Mouse (Mus musculus) lung, embryonic 16.5 days (tissue): ENCODE results near the gene Atxn1. TPM values are rescaled to one million over a fixed set of nuclear protein-coding genes. Genes with fewer than 3 reads are reported as not detected.

Experiments used
- ATAC-seq: fragments of 200-750 bp; cut with Nextera tagmentation; 2 replicates; pipeline ENCODE4 v1.8.0; 2017; ENCODE audit warnings: low read depth, mild to moderate bottlenecking, moderate library complexity
- H3K27ac ChIP-seq: fragments of 300-500 bp; sonication (generic); 2 replicates; pipeline ENCODE4 v1.5.1; 2014; ENCODE audit warnings: mild to moderate bottlenecking, control low read depth, low read length
- H3K27me3 ChIP-seq: fragments of 300-500 bp; sonication (generic); 2 replicates; pipeline ENCODE4 v1.6.1; 2014; ENCODE audit warnings: low read depth, low read length, mixed read lengths; ENCODE audit not compliant: control insufficient read depth, insufficient read depth
- H3K36me3 ChIP-seq: fragments of 300-500 bp; sonication (generic); 2 replicates; pipeline ENCODE4 v1.6.1; 2014; ENCODE audit warnings: low read length; ENCODE audit not compliant: control insufficient read depth, insufficient read depth
- H3K4me1 ChIP-seq: fragments of 300-500 bp; sonication (generic); replicated peaks from 2 replicates; pipeline ENCODE4 v1.6.1; 2014; ENCODE audit warnings: low read length, mixed read lengths; ENCODE audit not compliant: control insufficient read depth, insufficient read depth
- H3K4me2 ChIP-seq: fragments of 300-500 bp; sonication (generic); 2 replicates; pipeline ENCODE4 v1.6.1; 2014; ENCODE audit warnings: low read depth, low read length, control low read depth
- H3K4me3 ChIP-seq: fragments of 300-500 bp; sonication (generic); 2 replicates; pipeline ENCODE4 v1.5.1; 2014; ENCODE audit warnings: mild to moderate bottlenecking, low read length, control low read depth
- H3K9ac ChIP-seq: fragments of 300-500 bp; sonication (generic); 2 replicates; pipeline ENCODE4 v1.6.1; 2014; ENCODE audit warnings: low read length, control low read depth
- H3K9me3 ChIP-seq: fragments of 300-500 bp; sonication (generic); 2 replicates; pipeline ENCODE4 v1.6.1; 2016; ENCODE audit warnings: low read length; ENCODE audit not compliant: control insufficient read depth
- WGBS: fragments of 180-500 bp; shearing (Covaris S2); extraction: QIAGEN DNeasy Blood & Tissue Kit; methylation state at CpG from one replicate; pipeline ENCODE4 v1.1.7; 2014; 5-methylcytosine and 5-hydroxymethylcytosine counted together
- polyA plus RNA-seq: library from polyadenylated mRNA; unstranded; fragments of >200 nt; fragmentation: Nextera tagmentation; extraction: Ambion mirVana; gene quantifications from 2 replicates; pipeline ENCODE4 v1.2.1, GENCODE M21; 2015

Atxn1 gene
- polyA plus RNA-seq, 1 experiment from 2014 or later = 8.3 TPM

GRCm38 (mm10) chr13:45751231-45751630 is 213.6 kb downstream of the Atxn1 start:
- H3K4me1 ChIP-seq = peaks cover 16% of the 10 kb centered on the region
- no peaks in the 10 kb centered on the region for H3K27me3 ChIP-seq
- no peak overlapping the region for H3K4me3 ChIP-seq
- no peak overlapping the region for H3K4me2 ChIP-seq
- H3K27ac ChIP-seq = no peak overlapping the region
- no peaks in the 10 kb centered on the region for H3K9me3 ChIP-seq
- no peak overlapping the region for H3K9ac ChIP-seq
- ATAC-seq = no peak
- WGBS = 42% methylated on average over 2 of the region's 2 CpGs
- no peaks in the 10 kb centered on the region for H3K36me3 ChIP-seq

GRCm38 (mm10) chr13:45750627-45751026 is 214.2 kb downstream of the Atxn1 start:
- H3K4me3 ChIP-seq = no peak overlapping the region
- peaks cover 16% of the 10 kb centered on the region for H3K4me1 ChIP-seq
- H3K9me3 ChIP-seq = no peaks in the 10 kb centered on the region
- no peaks in the 10 kb centered on the region for H3K36me3 ChIP-seq
- H3K27me3 ChIP-seq = no peaks in the 10 kb centered on the region
- no peak overlapping the region for H3K27ac ChIP-seq
- H3K4me2 ChIP-seq = no peak overlapping the region
- WGBS = 81% methylated on average over 6 of the region's 6 CpGs
- ATAC-seq = no peak
- no peak overlapping the region for H3K9ac ChIP-seq

GRCm38 (mm10) chr13:45749937-45750336 is 214.9 kb downstream of the Atxn1 start:
- H3K27ac ChIP-seq = no peak overlapping the region
- H3K4me1 ChIP-seq = peaks cover 16% of the 10 kb centered on the region
- H3K4me3 ChIP-seq = no peak overlapping the region
- no peak overlapping the region for H3K4me2 ChIP-seq
- H3K9me3 ChIP-seq = no peaks in the 10 kb centered on the region
- 42% methylated on average over 1 of the region's 1 CpGs for WGBS
- no peaks in the 10 kb centered on the region for H3K27me3 ChIP-seq
- 0 out of 2 replicates have a peak, but pooled peaks have one; percentile 31 for ATAC-seq
- H3K36me3 ChIP-seq = no peaks in the 10 kb centered on the region
- H3K9ac ChIP-seq = no peak overlapping the region

GRCm38 (mm10) chr13:45749222-45749621 is 215.6 kb downstream of the Atxn1 start:
- no peak for ATAC-seq
- Histone ChIP-seq H3K27me3 (no peaks in the 10 kb centered on the region), H3K9me3 (no peaks in the 10 kb centered on the region), H3K4me3 (no peak overlapping the region), H3K27ac (no peak overlapping the region), H3K9ac (no peak overlapping the region), H3K4me1 (peaks cover 16% of the 10 kb centered on the region), H3K4me2 (no peak overlapping the region), H3K36me3 (no peaks in the 10 kb centered on the region)
- WGBS = 65% methylated on average over 8 of the region's 8 CpGs

- Histone ChIP-seq H3K4me3 (no peak overlapping the region), H3K9me3 (no peaks in the 10 kb centered on the region), H3K27me3 (no peaks in the 10 kb centered on the region), H3K4me2 (no peak overlapping the region), H3K9ac (no peak overlapping the region), H3K36me3 (no peaks in the 10 kb centered on the region), H3K27ac (no peak overlapping the region), H3K4me1 (peaks cover 16% of the 10 kb centered on the region)
- WGBS = 25% methylated on average over 4 of the region's 4 CpGs
- ATAC-seq = no peak
These were observed 216.1 kb downstream of the Atxn1 start for GRCm38 (mm10) chr13:45748691-45749090.

GRCm38 (mm10) chr13:45745851-45746773 is 218.7 kb downstream of the Atxn1 start:
- no peak overlapping the region for H3K27ac ChIP-seq
- no peaks in the 10 kb centered on the region for H3K9me3 ChIP-seq
- 63% methylated on average over 12 of the region's 12 CpGs for WGBS
- no peaks in the 10 kb centered on the region for H3K27me3 ChIP-seq
- peaks cover 16% of the 10 kb centered on the region for H3K4me1 ChIP-seq
- H3K36me3 ChIP-seq = no peaks in the 10 kb centered on the region
- H3K9ac ChIP-seq = no peak overlapping the region
- no peak overlapping the region for H3K4me3 ChIP-seq
- H3K4me2 ChIP-seq = no peak overlapping the region
- ATAC-seq = 0 out of 2 replicates have a peak, but pooled peaks have one; percentile 21

GRCm38 (mm10) chr13:45744803-45745432 is 219.9 kb downstream of the Atxn1 start:
- H3K27ac ChIP-seq = no peak overlapping the region
- ATAC-seq = no peak
- H3K9ac ChIP-seq = no peak overlapping the region
- H3K4me2 ChIP-seq = no peak overlapping the region
- H3K4me3 ChIP-seq = no peak overlapping the region
- peaks cover 12% of the 10 kb centered on the region for H3K4me1 ChIP-seq
- 66% methylated on average over 7 of the region's 7 CpGs for WGBS
- no peaks in the 10 kb centered on the region for H3K27me3 ChIP-seq
- no peaks in the 10 kb centered on the region for H3K9me3 ChIP-seq
- no peaks in the 10 kb centered on the region for H3K36me3 ChIP-seq

- no peaks in the 10 kb centered on the region for H3K27me3 ChIP-seq
- H3K4me1 ChIP-seq = peaks cover 8% of the 10 kb centered on the region
- H3K9ac ChIP-seq = no peak overlapping the region
- no peak overlapping the region for H3K4me3 ChIP-seq
- no peaks in the 10 kb centered on the region for H3K9me3 ChIP-seq
- H3K4me2 ChIP-seq = no peak overlapping the region
- no peaks in the 10 kb centered on the region for H3K36me3 ChIP-seq
- H3K27ac ChIP-seq = no peak overlapping the region
- ATAC-seq = no peak
- 73% methylated on average over 7 of the region's 7 CpGs for WGBS
These were observed 221.0 kb downstream of the Atxn1 start for GRCm38 (mm10) chr13:45743848-45744247.

- no peak overlapping the region for H3K4me3 ChIP-seq
- no peaks in the 10 kb centered on the region for H3K4me1 ChIP-seq
- no peaks in the 10 kb centered on the region for H3K9me3 ChIP-seq
- H3K27ac ChIP-seq = no peak overlapping the region
- H3K27me3 ChIP-seq = no peaks in the 10 kb centered on the region
- WGBS = 69% methylated on average over 12 of the region's 12 CpGs
- no peak overlapping the region for H3K4me2 ChIP-seq
- ATAC-seq = no peak
- no peak overlapping the region for H3K9ac ChIP-seq
- no peaks in the 10 kb centered on the region for H3K36me3 ChIP-seq
These were observed 224.4 kb downstream of the Atxn1 start for GRCm38 (mm10) chr13:45740369-45740768.
